Mouse (Mus musculus): ENCODE measurements at regions not wholly inside any gene's neighbourhood (a gene's known extent, or its start where the extent isn't known, plus 50 kb on each side); places are given as distances from the start of the nearest gene placed in this dataset.
"Not testable (repeated sequence)": the region's sequence is repeated elsewhere in the genome, so short reads cannot be mapped to it uniquely, and the experiment has no call there.

- H3K9ac ChIP-seq (replicated peaks); H3K4me1 ChIP-seq; H3K36me3 ChIP-seq; H3K4me2 ChIP-seq (replicated peaks); H3K27me3 ChIP-seq; H3K27ac ChIP-seq (replicated peaks); H3K4me3 ChIP-seq; ATAC-seq (replicated peaks); H3K9me3 ChIP-seq: not testable (repeated sequence)
- 95% methylated on average over 14 of the region's 14 CpGs for WGBS
Measured at GRCm38 (mm10) chr14:90935626-90936025, 2464.4 kb upstream of the Pcdh20 start.

- no peak for ATAC-seq (replicated peaks)
- H3K4me2 ChIP-seq (replicated peaks): no peak overlapping the region
- H3K9me3 ChIP-seq: no peaks in the 10 kb centered on the region
- no peak overlapping the region for H3K27ac ChIP-seq (replicated peaks)
- no peak overlapping the region for H3K4me3 ChIP-seq
- no peaks in the 10 kb centered on the region for H3K36me3 ChIP-seq
- no peaks in the 10 kb centered on the region for H3K4me1 ChIP-seq
- no peak overlapping the region for H3K9ac ChIP-seq (replicated peaks)
- H3K27me3 ChIP-seq: no peaks in the 10 kb centered on the region
Measured at GRCm38 (mm10) chr14:90905270-90905669, 2434.1 kb upstream of the Pcdh20 start.

GRCm38 (mm10) chr14:90889738-90890137 is 2418.5 kb upstream of the Pcdh20 start:
- ATAC-seq (replicated peaks): 0 out of 2 replicates have a peak, but pooled peaks have one; percentile 48
- Histone ChIP-seq H3K27ac (replicated peaks) (no peak overlapping the region), H3K9me3 (no peaks in the 10 kb centered on the region), H3K4me2 (replicated peaks) (no peak overlapping the region), H3K4me1 (no peaks in the 10 kb centered on the region), H3K36me3 (no peaks in the 10 kb centered on the region), H3K4me3 (no peak overlapping the region), H3K27me3 (no peaks in the 10 kb centered on the region), H3K9ac (replicated peaks) (no peak overlapping the region)
- 62% methylated on average over 6 of the region's 6 CpGs for WGBS

All from forebrain, embryonic 15.5 days (tissue).